Mouse (Mus musculus): ENCODE data around the gene Mydgf.
A peak's percentile ranks its signal among the peaks of the same experiment; 100 is the strongest.

DNA sequence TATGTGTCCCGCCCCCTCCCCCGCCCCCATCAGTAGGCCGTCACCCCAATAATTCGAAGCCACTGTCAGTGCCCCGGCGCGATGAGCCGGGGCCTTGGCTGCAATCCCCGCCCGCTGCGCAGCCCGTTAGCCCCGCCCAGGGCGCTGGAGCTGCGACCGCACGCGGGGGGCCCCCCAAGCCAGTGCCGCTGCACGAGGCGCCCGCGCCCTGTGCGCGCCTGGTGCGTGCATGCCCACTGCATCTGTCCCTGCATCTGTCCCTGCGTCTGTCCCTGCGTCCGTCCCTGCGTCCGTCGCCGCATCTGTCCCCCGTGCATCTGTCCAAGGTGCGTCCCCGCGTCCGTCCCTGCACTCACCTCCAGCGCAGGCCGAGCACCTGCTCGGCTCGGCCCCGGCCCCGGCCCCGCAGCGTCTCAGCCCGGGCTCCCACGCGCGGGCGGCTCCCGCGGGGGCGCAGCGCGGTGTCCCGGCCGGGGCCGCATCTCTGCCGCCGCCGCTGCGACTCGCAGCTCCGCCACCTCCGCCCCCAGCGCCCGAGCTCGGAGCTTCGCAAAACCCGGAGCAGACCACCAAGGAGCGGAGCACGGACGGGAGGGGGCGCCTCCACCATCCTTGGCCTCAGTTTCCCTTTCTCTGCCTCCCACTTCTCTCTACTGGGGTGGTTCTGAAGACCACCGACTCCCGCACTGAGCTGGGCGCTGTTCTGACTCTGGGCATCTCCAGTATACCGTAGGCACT is 43.7 kb downstream of the Mydgf start, which contains the start of gene Sema6b:
- TF ChIP-seq CTCF (IDR thresholded peaks at IDR 0.05; ENCODE audit: borderline replicate concordance, insufficient read depth, low read depth, low read length) (no peak), POLR2A (IDR thresholded peaks at IDR 0.05; ENCODE audit: borderline replicate concordance, insufficient read depth, low read length) (peak; percentile 41; the same call in 1 of the 2 replicates)
